Mouse (Mus musculus) CH12.LX (cell line): ENCODE results near the gene Mtnr1b. TPM values are rescaled to one million over a fixed set of nuclear protein-coding genes. Genes with fewer than 3 reads are reported as not detected.

ENCODE experiments used
- DNase-seq: peaks from one replicate; pipeline ENCODE4 v3.0.0-alpha.2; 2013; ENCODE audit errors: extremely low read depth
- H3K27ac ChIP-seq: 2 replicates; pipeline ENCODE4 v1.5.1; 2012; ENCODE audit warnings: low read depth, mild to moderate bottlenecking, control low read depth, moderate library complexity; ENCODE audit not compliant: insufficient read depth
- H3K27me3 ChIP-seq: replicated peaks from 2 replicates; pipeline ENCODE3; 2012; ENCODE audit warnings: inconsistent platforms
- H3K36me3 ChIP-seq, 2 experiments: replicated peaks in 1 of 2; 2 replicates each; pipeline versions ENCODE3 to v1.6.1; 2012; ENCODE audit warnings: inconsistent platforms in 1 of 2, low read length in 1 of 2, mild to moderate bottlenecking in 1 of 2, mixed read lengths in 1 of 2, moderate library complexity in 1 of 2; ENCODE audit not compliant: control insufficient read depth in 1 of 2, insufficient read depth in 1 of 2
- H3K4me1 ChIP-seq, 2 experiments: 2 replicates each; pipeline ENCODE4 v1.6.1; 2012; ENCODE audit warnings: inconsistent platforms in 1 of 2, moderate library complexity in 1 of 2; ENCODE audit not compliant: insufficient read depth in 2 of 2, control insufficient read depth in 1 of 2
- H3K4me2 ChIP-seq: 2 replicates; pipeline ENCODE4 v1.6.1; 2012; ENCODE audit warnings: low read depth, mild to moderate bottlenecking, control low read depth; ENCODE audit not compliant: poor library complexity, insufficient read depth, severe bottlenecking
- H3K4me3 ChIP-seq, 3 experiments: fragments of 150-350 bp in 1 of 3; sonication (generic) in 1 of 3; replicated peaks in 1 of 3; 2 replicates each; pipeline versions ENCODE3 to v1.5.1; 2011 to 2012; ENCODE audit warnings: low read depth in 2 of 3, low read length in 2 of 3, mild to moderate bottlenecking in 2 of 3, moderate library complexity in 2 of 3, control low read depth in 1 of 3, improper control_type of control experiment in 1 of 3, inconsistent platforms in 1 of 3, mixed read lengths in 1 of 3; ENCODE audit not compliant: poor library complexity in 1 of 3
- H3K79me2 ChIP-seq: replicated peaks from 2 replicates; pipeline ENCODE4 v1.6.1; 2012; ENCODE audit warnings: mild to moderate bottlenecking, moderate library complexity; ENCODE audit not compliant: control insufficient read depth, poor library complexity, insufficient read depth, severe bottlenecking; ENCODE audit errors: extremely low read depth
- H3K9ac ChIP-seq: 2 replicates; pipeline ENCODE4 v1.6.1; 2012; ENCODE audit warnings: low read depth, mild to moderate bottlenecking, control low read depth, moderate library complexity; ENCODE audit not compliant: insufficient read depth
- H3K9me3 ChIP-seq: replicated peaks from 2 replicates; pipeline ENCODE3; 2012; ENCODE audit warnings: low read length, inconsistent platforms, mixed read lengths
- BHLHE40 ChIP-seq: IDR thresholded peaks from 2 replicates; pipeline ENCODE4 v1.6.1; 2011; ENCODE audit warnings: mild to moderate bottlenecking, low read depth, low read length, improper control_type of control experiment
- CHD1 ChIP-seq: IDR thresholded peaks from 2 replicates; pipeline ENCODE4 v1.6.1; 2012; ENCODE audit warnings: low read depth, low read length, improper control_type of control experiment, inconsistent platforms
- ELF1 ChIP-seq: IDR thresholded peaks from 2 replicates; pipeline ENCODE4 v1.6.1; 2014; ENCODE audit warnings: low read depth, mild to moderate bottlenecking, inconsistent platforms, low read length, improper control_type of control experiment
- MXI1 ChIP-seq: IDR thresholded peaks from 2 replicates; pipeline ENCODE4 v1.6.1; 2011; ENCODE audit warnings: mild to moderate bottlenecking, low read depth, low read length, improper control_type of control experiment
- MYC ChIP-seq: IDR thresholded peaks from 2 replicates; pipeline ENCODE4 v1.6.1; 2011; ENCODE audit warnings: low read depth, mild to moderate bottlenecking, improper control_type of control experiment, low read length
- NELFE ChIP-seq: IDR thresholded peaks from 2 replicates; pipeline ENCODE4 v1.6.1; 2011; ENCODE audit warnings: low read depth, low read length, improper control_type of control experiment
- NRF1 ChIP-seq: IDR thresholded peaks from 2 replicates; pipeline ENCODE4 v1.6.1; 2014; ENCODE audit warnings: low read depth, mild to moderate bottlenecking, inconsistent platforms, low read length, improper control_type of control experiment, moderate library complexity
- RAD21 ChIP-seq: IDR thresholded peaks from 2 replicates; pipeline ENCODE4 v1.6.1; 2011; ENCODE audit warnings: low read depth, mild to moderate bottlenecking, low read length, improper control_type of control experiment, moderate library complexity
- RCOR1 ChIP-seq: conservative IDR thresholded peaks from 2 replicates; pipeline ENCODE4 v1.6.1; 2012; ENCODE audit warnings: low read depth, mild to moderate bottlenecking, inconsistent platforms, low read length, improper control_type of control experiment
- TBP ChIP-seq: conservative IDR thresholded peaks from 2 replicates; pipeline ENCODE4 v1.6.1; 2011; ENCODE audit warnings: low read depth, low read length, improper control_type of control experiment
- TCF12 ChIP-seq: IDR thresholded peaks from 2 replicates; pipeline ENCODE4 v1.6.1; 2014; ENCODE audit warnings: low read depth, mild to moderate bottlenecking, inconsistent platforms, low read length, improper control_type of control experiment
- UBTF ChIP-seq: IDR thresholded peaks from 2 replicates; pipeline ENCODE4 v1.6.1; 2012; ENCODE audit warnings: low read depth, mild to moderate bottlenecking, inconsistent platforms, low read length, improper control_type of control experiment, moderate library complexity
- dilution Hi-C: fragments of 300-500 bp; cut with MboI; formaldehyde crosslinking; loops from 2 replicates; pipeline ENCODE4 v1.14.3; 2020; ENCODE audit warnings: low sequenced_read_pairs; ENCODE audit not compliant: extremely low pct_unique_long_range_greater_than_20kb, extremely low pct_ligation_motif_present
- in situ Hi-C: fragments of 300-500 bp; cut with MboI; formaldehyde crosslinking; loops from 3 replicates; pipeline ENCODE4 v1.14.3; 2019; ENCODE audit warnings: low sequenced_read_pairs, low pct_ligation_motif_present, low pct_unique_long_range_greater_than_20kb, mixed read lengths
- polyA plus RNA-seq: library from polyadenylated mRNA; unstranded; fragments of >175 nt; gene quantifications from 2 replicates; pipeline ENCODE4 v1.2.1, GENCODE M21; 2012; ENCODE audit warnings: low read depth; ENCODE audit not compliant: insufficient read length
- total RNA-seq, 2 experiments: library from RNA; depleted of rRNA; stranded (reverse); fragments of 300-350 nt in 1 of 2; fragments of >200 nt in 1 of 2; gene quantifications; 2 replicates each; pipeline ENCODE4 v1.2.3; 2012 to 2014

The Mtnr1b gene
- total and polyA plus RNA-seq, 3 experiments = not detected

DNA sequence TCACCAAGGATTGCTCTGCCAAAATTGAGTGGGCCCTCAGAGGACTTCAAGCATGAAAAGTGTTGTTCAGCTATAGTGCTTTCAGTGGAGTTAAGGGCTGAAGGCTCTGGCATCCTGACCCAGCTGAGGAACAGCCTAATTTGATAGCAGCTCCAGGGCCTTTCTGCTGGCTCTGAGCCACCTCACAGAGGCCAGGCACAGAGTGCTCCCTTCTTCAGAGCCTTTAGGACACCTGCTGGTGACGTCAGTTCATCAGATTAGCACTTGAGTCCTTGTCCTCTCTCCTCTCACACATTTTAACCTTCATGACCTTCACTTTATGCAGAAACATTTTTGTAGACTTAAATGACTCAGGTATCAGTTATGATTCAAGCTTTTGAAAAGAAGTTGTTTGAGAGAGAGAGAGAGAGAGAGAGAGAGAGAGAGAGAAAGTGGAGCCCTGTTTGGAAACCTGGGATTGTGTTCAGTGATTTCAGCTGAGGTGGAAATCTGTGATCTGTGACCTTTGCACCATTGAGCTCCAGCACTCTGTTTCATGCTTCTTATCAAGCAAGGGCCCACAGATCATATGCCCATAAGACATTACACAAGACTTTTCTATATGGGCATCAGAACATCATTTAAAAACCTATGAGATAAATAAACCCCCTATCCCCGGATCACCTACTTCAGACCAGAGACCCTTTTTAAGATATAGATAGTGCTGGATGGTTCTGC lies 35.2 kb upstream of the Mtnr1b start:
- TF ChIP-seq RCOR1 (no peak), RAD21 (no peak), TCF12 (no peak), MYC (no peak), ELF1 (no peak), CHD1 (no peak)
- Histone ChIP-seq H3K27me3 (no peaks in the 10 kb centered on the region), H3K4me2 (no peak overlapping the region), H3K27ac (no peak overlapping the region), H3K9ac (no peak overlapping the region), H3K4me1 (peaks cover 0 to 6% of the 10 kb centered on the region in 2 experiments; a peak in 1 of 4 replicates), H3K36me3 (no peaks in the 10 kb centered on the region), H3K9me3 (no peaks in the 10 kb centered on the region), H3K79me2 (no peaks in the 10 kb centered on the region), H3K4me3 (no peak overlapping the region)
- no peak for DNase-seq
- dilution Hi-C loops = no loop called here
- in situ Hi-C loops = no loop called here

GRCm38 (mm10) chr9:15903948-15904750 lies 29.8 kb upstream of the Mtnr1b start:
- H3K9ac ChIP-seq = no peak overlapping the region
- no peaks in the 10 kb centered on the region for H3K27me3 ChIP-seq
- H3K4me2 ChIP-seq = no peak overlapping the region
- in situ Hi-C loops = no loop called here
- H3K9me3 ChIP-seq = no peaks in the 10 kb centered on the region
- H3K79me2 ChIP-seq = no peaks in the 10 kb centered on the region
- dilution Hi-C loops = no loop called here
- no peak overlapping the region for H3K4me3 ChIP-seq
- H3K4me1 ChIP-seq = no peaks in the 10 kb centered on the region
- no peak for TF ChIP-seq UBTF
- TF ChIP-seq MXI1 = no peak
- no peak for TF ChIP-seq BHLHE40
- no peak for TF ChIP-seq TBP
- no peak for TF ChIP-seq NELFE
- TF ChIP-seq NRF1 = no peak
- no peaks in the 10 kb centered on the region for H3K36me3 ChIP-seq
- no peak overlapping the region for H3K27ac ChIP-seq
- DNase-seq = no peak
